Mouse (Mus musculus): Measurements from ENCODE around the gene Med13l.

The Med13l gene

DNA sequence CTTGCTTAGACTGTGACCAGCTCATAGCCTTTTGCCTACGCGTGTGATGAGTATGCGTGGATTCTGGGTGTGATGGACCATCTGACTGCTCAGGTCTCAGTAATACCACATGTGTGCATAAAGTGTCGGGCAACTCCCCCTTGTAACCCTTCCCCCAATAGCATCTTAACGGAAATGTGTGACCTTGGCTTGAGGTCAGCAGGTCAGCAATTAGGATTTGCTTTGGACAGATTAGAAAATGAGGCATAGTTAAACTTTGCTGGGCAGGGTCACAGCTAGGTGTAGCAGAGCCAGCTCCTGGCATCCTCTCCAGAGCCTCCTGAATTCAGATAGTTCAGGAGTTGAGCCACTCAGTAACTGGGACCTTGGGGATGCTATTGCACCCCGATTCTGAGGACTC is 1.6 kb upstream of the Med13l start:
- DNase-seq: no peak

DNA sequence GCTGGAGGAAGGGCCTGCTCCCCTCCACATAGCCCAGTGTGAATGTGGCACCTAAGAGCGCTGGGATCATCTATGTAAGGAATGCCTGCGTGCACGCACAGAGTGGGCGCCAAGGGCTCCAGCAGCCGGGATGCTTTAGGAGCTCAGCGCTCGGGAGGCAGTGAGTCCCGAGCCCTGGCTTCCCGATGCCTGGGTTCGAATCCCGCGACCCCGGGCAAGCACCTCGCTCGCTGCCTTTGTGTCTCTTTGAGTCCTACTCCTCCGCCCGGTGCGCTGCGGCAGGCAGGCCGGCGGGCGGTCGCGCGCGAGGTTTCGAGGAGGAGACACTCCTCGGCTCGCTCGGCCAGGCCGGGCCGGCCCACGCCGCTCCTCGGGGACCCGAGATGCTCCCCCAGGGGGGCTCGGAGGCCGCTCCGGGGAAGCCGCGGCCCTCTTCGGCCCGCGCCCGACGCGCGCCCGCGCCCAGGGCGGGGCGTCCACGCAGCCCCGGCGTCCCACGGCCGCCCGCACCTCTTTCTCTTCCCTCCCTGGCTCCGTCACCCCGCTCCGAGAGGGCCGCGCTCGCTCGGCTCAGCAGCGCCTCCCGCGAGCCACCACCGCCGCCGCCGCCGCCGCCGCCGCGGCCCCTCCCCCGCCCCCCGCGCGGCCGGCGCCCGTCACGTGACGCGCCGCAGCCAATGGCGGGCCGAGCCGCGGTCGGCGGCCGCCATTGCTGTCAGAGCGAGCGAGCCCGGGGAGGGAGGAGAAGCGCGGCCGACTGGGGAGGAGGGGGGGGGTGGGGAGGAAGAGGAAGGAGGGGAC is 695 bp upstream of the Med13l start:
- DNase-seq: peak; percentile 87

- DNase-seq: no peak
These were observed 858 bp downstream of the Med13l start for GRCm38 (mm10) chr5:118561086-118561987.

- DNase-seq: no peak
These were observed 1.7 kb downstream of the Med13l start for GRCm38 (mm10) chr5:118562206-118562605.

DNA sequence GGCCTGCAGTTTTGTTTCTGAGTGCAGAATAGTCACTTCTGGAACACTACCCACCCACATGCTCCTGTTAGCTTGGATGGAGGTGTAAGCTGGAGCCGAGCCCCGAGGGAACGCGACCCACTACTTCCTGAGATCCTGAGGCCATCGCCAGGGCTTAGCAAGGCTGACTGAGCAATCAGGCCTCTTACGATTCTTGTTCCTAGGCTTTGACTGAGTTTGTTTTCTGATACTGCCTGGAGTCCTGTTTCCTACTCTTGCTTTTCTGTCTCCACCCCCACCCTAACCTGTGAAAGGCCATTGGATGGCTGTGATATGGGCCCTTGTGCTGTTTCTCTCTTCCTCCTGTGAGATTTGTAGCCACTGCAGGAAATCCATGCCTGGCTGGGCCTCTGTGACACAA is 3.1 kb downstream of the Med13l start:
- DNase-seq: no peak

DNA sequence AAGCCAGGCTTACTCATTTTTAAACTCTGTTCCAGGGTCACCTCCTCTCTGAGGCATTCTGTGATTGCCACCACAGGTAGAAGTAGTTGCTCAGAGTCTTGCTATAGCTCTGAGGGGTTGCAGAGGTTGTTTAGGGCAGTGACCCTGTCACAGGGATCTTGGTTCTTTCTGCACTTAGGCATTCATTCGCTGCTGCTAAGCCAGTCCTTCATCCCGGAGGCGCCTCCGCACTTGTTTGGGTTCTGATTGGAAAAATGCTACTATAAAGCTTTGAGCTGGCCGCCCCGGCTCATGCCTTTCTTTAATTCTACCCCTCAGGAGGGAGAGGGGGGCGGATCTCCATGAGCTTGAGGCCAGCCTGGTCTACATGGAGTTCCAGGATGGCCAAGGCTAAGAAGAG is 6.9 kb downstream of the Med13l start:
- no peak for DNase-seq

GRCm38 (mm10) chr5:118569017-118569416 is 8.5 kb downstream of the Med13l start:
- DNase-seq: no peak

DNA sequence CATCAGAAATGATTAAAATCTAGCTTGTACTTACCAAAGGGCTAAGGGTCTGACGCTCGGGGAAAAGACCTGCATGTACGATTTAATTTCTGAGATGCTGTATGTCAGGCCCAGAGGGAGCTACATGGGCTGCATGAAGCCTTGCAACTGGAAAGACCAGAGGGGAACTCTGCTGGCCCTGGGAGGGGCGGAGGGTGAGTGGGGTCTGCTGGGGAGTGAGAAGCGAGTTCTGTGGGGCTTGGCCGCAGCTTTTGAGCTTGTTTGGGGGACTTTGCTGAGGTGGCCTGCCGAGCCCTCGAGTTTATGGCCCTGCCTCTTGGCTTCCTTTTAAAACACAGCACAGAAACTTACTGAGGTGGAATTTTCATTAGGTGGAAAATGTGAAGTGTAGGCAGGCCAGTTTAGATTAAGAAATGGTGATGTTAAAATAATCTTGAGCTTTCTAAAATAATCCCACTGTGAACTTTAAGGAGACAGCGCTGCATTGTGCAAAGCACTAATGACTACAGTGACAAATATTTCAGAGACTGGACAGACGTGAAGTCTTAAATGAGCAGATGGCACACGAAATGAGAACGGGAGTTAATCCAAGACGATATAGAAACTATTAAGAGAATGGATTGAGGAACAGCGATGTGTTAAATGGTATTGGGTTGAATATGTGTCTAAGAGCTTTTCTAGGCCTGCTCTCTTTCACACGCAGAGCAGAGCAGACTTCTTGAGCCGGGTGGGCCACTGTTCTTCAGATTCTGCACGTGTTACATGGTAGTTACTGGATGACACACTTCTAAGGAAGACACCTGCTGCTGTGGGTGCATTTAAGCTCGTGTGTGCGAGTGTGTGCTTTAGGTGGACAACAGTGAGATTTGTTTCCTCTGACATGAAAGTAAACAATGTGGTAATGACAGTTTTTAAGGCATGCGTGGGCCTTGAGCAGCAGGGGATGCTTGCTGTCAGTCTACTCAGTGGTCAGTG is 9.4 kb downstream of the Med13l start:
- no peak for DNase-seq

- no peak for DNase-seq
These were observed 11.0 kb downstream of the Med13l start for GRCm38 (mm10) chr5:118571504-118571903.

GRCm38 (mm10) chr5:118574236-118574635 is 13.8 kb downstream of the Med13l start:
- DNase-seq: peak; percentile 49

- no peak for DNase-seq
These were observed 14.5 kb downstream of the Med13l start for GRCm38 (mm10) chr5:118574997-118575396.

DNA sequence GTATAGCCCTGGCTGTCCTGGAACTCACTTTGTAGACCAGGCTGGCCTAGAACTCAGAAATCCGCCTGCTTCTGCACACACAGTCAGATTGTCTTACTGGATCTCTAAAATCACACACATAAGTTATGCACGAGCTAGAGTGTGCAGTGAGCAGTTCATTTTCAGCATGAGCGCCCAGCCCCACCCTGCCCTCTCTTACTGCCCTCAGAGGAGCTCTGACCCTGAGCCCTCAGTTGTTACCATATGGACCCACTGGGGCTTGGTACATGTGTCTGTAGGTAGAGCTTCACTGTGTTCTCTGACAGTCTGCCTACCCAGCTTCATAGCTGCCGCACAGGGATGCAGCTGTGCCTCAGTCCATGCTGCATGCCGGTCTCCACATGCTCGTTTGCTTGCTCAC is 15.4 kb downstream of the Med13l start:
- DNase-seq: no peak

DNA sequence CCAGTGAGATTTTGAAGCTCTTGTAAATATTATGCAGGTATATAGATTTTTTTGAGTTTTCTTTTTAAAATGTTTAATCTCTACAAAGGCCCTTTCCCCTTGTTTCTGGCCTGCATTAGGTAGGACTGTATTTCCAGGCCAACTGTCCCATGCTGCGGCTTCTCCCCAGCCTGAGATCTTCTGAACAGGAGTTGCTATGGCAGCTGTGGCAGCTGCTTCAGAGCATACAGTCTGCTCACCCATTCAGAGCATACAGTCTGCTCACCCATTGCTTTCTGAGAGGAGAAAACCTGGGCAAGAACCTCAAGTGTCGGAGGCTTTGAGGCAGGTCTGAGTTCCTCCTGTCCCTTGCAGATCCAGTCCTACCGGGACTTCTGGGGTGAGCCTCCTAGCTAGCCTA is 16.3 kb downstream of the Med13l start:
- DNase-seq: no peak

- DNase-seq: no peak
These were observed 24.9 kb downstream of the Med13l start for GRCm38 (mm10) chr5:118585355-118585754.

DNA sequence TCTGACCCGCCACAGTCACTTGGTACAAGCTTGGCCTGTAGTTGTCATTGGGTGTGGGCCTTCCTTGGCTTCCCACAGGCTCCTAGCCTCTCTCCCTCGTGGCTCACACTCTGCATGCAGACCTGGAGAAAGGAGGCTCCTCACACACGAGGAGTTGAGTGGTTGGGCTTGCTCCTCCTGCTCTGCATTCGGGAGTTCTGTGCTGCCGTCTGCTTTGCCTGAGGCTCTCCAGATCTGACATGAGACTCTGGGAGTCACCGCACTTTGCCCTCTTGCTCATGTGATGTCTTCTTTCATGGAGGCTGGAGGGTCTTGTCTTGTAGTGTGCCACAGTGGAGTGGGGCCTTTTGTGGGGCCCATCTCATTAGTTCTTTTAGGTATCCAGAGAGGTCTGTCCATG is 26.1 kb downstream of the Med13l start:
- DNase-seq: no peak

DNA sequence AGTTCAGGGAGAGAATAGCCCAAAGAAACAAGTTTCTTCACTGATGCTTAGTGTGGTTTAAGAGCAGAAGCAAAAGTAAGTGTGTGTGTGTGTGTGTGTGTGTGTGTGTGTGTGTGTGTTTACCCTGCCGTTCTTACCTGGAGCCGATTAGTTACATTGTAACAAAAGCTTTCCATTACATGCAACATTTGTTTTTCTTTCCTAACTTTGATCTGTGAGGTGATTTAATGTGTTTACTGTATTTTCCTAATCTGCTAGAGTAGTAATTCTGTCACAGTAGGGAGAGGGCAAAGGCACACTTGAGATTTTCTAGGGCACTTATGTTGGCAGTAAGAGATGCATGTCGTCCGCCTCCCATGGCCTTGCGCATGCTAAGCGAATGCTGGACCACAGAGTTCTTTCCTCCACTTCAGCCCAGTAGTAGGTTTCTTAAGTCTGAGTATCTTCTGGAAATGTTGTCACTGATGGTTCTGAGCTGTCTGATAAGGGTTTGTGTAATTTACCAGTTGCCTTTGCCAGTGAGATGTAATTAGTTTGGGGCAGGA is 28.0 kb downstream of the Med13l start:
- no peak for DNase-seq

- no peak for DNase-seq
These were observed 28.9 kb downstream of the Med13l start for GRCm38 (mm10) chr5:118589186-118589892.

DNA sequence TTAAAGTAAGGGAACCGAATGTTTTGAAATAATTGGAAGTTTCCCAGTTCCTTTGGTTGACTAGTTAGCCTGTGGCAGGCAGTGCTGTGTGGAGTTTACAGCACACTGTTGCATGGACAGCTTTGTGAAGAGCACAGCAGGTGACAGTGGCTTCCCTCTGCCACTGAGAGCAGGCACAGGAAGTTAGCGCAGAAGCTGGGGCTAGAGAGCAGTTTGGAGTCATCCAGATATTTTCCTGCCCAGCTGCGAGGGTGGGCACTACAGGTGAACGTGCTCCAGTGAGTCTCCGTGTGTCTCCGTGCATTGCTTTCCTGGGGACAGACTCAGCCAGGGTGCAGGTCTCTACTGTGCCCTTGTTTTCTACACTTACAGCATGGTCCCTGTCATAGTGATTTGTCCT is 30.4 kb downstream of the Med13l start:
- no peak for DNase-seq

DNA sequence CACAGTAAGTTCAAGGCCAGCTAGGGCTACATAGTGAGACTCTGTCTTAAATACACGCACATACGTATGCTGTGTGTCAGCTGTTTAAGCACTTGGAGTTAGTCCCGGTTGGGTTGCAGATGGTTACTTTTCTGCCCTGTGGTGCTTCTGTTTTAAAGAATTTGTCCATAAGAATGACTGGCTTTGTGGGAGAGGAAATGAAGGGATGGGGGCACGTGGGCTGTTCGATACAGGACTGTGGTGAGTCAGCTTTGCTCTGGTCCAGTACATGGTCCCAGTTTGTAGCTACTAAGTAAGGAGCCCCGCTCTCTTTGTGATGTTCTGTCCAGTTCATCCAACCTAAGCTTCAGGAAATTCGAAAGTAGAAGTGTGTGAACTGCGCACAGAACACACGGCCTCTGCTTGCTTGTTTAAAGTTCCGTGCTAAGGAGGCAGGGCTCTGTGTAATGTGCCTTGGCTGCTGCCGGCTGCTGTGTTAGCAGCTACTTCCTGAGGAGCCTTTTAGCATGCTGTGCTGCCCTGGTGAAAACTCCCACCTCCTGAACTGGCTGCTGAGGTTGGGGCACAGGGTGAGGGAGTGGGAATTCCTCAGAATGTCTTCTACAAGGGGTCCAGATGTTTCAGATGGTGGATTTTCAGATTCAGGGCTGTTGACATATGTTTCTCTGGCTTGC is 31.5 kb downstream of the Med13l start:
- DNase-seq: no peak

DNA sequence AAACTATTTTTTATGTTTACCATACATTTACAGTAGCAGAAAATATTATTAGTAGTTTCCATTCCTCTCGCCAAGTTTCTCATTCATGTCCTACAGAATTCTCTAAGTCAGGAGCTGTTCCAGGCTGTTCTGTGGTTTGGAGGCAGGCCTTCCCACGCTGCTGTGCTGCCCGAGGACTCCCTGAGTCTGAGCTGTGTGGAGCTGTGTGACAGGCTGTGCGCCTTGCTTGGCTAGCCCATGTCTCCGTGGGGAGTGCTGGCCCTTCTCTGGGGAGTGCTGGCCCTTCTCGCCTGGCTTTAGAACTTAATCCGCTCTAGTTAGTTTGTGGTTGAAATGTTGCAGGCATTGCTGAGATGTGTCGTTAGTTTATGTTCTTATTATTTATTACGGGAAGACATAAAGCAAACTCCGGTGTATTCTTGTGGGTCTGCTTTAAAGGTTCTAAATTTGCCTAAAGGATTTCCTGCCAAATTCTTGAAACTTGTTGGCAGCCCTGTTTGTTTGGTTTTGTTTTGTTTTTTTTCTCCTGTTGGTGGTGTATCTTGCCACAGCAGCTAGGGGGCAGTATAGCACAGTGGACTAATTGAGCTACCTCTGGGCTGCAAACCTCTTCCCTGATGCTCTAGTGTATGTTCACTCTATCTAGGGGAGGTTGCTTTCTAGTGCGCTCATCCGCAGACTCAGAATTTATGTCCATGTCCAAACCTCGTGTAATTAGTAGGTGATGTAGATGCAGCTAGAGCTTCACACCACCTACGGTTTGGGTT is 34.2 kb downstream of the Med13l start:
- DNase-seq: peak; percentile 57
